In genomic region chr15:25762306-25762705, GRCm38 (mm10) we compare ENCODE assay signal across 9 mouse cellular contexts.
DNase-seq lines count a peak whose midpoint lies in the region; ATAC-seq and TF ChIP-seq lines count a peak whose summit lies in the region.
"Had no signal": no experiment of that assay in that cellular context is flagged by ENCODE, and none has a peak within 500 bp of the region (broad histone marks: within the 10 kb centered on the region; RNA-seq: fewer than 3 reads in every experiment).

No protein-coding gene starts in this region.

- peaks cover 41% of the 10 kb centered on the region for H3K4me1 ChIP-seq in kidney, embryonic 15.5 days
- H3K4me1 ChIP-seq in kidney, adult 2 months (ENCODE audit: control insufficient read depth, insufficient read depth, low read length), result no peaks in the 10 kb centered on the region; the same call in 1 of the 2 replicates
- H3K4me1 ChIP-seq in embryonic facial prominence, embryonic 15.5 days, result peaks cover 61% of the 10 kb centered on the region
- H3K4me1 ChIP-seq in limb, embryonic 12.5 days (replicated peaks), result peaks cover 44% of the 10 kb centered on the region
- peaks cover 74% of the 10 kb centered on the region for H3K4me1 ChIP-seq in neural tube, embryonic 12.5 days
- H3K4me1 ChIP-seq in cerebellum, adult 2 months (ENCODE audit: control insufficient read depth, insufficient read depth, low read length), result peaks cover 15% of the 10 kb centered on the region

- ATAC-seq in kidney, embryonic 15.5 days (replicated peaks; ENCODE audit: low FRiP score), result 0 out of 2 replicates have a peak, but pooled peaks have one; percentile 31
- ATAC-seq in embryonic facial prominence, embryonic 15.5 days (ENCODE audit: insufficient number of reproducible peaks, low FRiP score, low TSS enrichment, low read depth), result peak; percentile 70
- ATAC-seq in limb, embryonic 12.5 days (ENCODE audit: insufficient number of reproducible peaks, insufficient read depth, low FRiP score, low TSS enrichment, low read depth), result peak; percentile 30
- peak; percentile 72 for ATAC-seq in neural tube, embryonic 12.5 days (ENCODE audit: low FRiP score, low read depth)

- H3K36me3 ChIP-seq in kidney, embryonic 15.5 days, result peaks cover 28% of the 10 kb centered on the region
- no peaks in the 10 kb centered on the region for H3K36me3 ChIP-seq in kidney, adult 2 months (ENCODE audit: control insufficient read depth, insufficient read depth, low read length)
- 0 out of 2 replicates have a peak, but pooled peaks cover 5% of the 10 kb centered on the region for H3K36me3 ChIP-seq in embryonic facial prominence, embryonic 15.5 days
- H3K36me3 ChIP-seq in limb, embryonic 12.5 days, result peaks cover 43% of the 10 kb centered on the region; the same call in 1 of the 2 replicates
- no peaks in the 10 kb centered on the region for H3K36me3 ChIP-seq in neural tube, embryonic 12.5 days

- 41% methylated on average over 8 of the region's 8 CpGs for WGBS in kidney, embryonic 15.5 days
- WGBS in kidney, adult 2 months, result 60% methylated on average over 8 of the region's 8 CpGs
- 22% methylated on average over 8 of the region's 8 CpGs for WGBS in embryonic facial prominence, embryonic 15.5 days
- 22% methylated on average over 8 of the region's 8 CpGs for WGBS in limb, embryonic 12.5 days
- WGBS in neural tube, embryonic 12.5 days, result 6% methylated on average over 8 of the region's 8 CpGs
- WGBS in cerebellum, adult 2 months, result 54% methylated on average over 8 of the region's 8 CpGs

- H3K27me3 ChIP-seq in kidney, embryonic 15.5 days, result no peaks in the 10 kb centered on the region
- no peaks in the 10 kb centered on the region for H3K27me3 ChIP-seq in kidney, adult 2 months (replicated peaks; ENCODE audit: control insufficient read depth, insufficient read depth, low read length)
- H3K27me3 ChIP-seq in embryonic facial prominence, embryonic 15.5 days, result no peaks in the 10 kb centered on the region
- H3K27me3 ChIP-seq in limb, embryonic 12.5 days, result no peaks in the 10 kb centered on the region
- H3K27me3 ChIP-seq in neural tube, embryonic 12.5 days (replicated peaks), result no peaks in the 10 kb centered on the region
- H3K27me3 ChIP-seq in cerebellum, adult 2 months (ENCODE audit: control insufficient read depth, insufficient read depth, low read length), result no peaks in the 10 kb centered on the region
- H3K27me3 ChIP-seq: CH12.LX had no signal

- no peak overlapping the region for H3K9ac ChIP-seq in kidney, embryonic 15.5 days
- no peak overlapping the region for H3K9ac ChIP-seq in embryonic facial prominence, embryonic 15.5 days
- H3K9ac ChIP-seq in limb, embryonic 12.5 days (replicated peaks), result no peak overlapping the region
- no peak overlapping the region for H3K9ac ChIP-seq in neural tube, embryonic 12.5 days

- no peak for TF ChIP-seq CTCF in kidney, adult 2 months (conservative IDR thresholded peaks at IDR 0.05; ENCODE audit: insufficient read depth, insufficient read length, low read depth, low read length)
- no peak for TF ChIP-seq CTCF in cerebellum, adult 2 months (IDR thresholded peaks at IDR 0.05; ENCODE audit: borderline replicate concordance, insufficient read depth, low read depth, low read length)

- H3K4me3 ChIP-seq in kidney, embryonic 15.5 days (replicated peaks), result no peak overlapping the region
- no peak overlapping the region for H3K4me3 ChIP-seq in kidney, adult 2 months (ENCODE audit: insufficient read depth, low read depth, low read length)
- H3K4me3 ChIP-seq in embryonic facial prominence, embryonic 15.5 days (replicated peaks), result no peak overlapping the region
- no peak overlapping the region for H3K4me3 ChIP-seq in limb, embryonic 12.5 days (replicated peaks)
- no peak overlapping the region for H3K4me3 ChIP-seq in neural tube, embryonic 12.5 days
- H3K4me3 ChIP-seq in cerebellum, adult 2 months (replicated peaks; ENCODE audit: insufficient read depth, low read depth, low read length), result no peak overlapping the region

- TF ChIP-seq POLR2A in kidney, adult 2 months (IDR thresholded peaks at IDR 0.05; ENCODE audit: low read depth, low read length), result no peak
- no peak for TF ChIP-seq POLR2A in cerebellum, adult 2 months (IDR thresholded peaks at IDR 0.05; ENCODE audit: borderline replicate concordance, insufficient read depth, low read length)

- H3K4me2 ChIP-seq in kidney, embryonic 15.5 days, result no peak overlapping the region
- H3K4me2 ChIP-seq in embryonic facial prominence, embryonic 15.5 days (replicated peaks), result no peak overlapping the region
- H3K4me2 ChIP-seq in limb, embryonic 12.5 days, result no peak overlapping the region
- H3K4me2 ChIP-seq in neural tube, embryonic 12.5 days (replicated peaks), result peak overlapping the region; percentile 43

- no peaks in the 10 kb centered on the region for H3K9me3 ChIP-seq in kidney, embryonic 15.5 days (replicated peaks)
- H3K9me3 ChIP-seq in embryonic facial prominence, embryonic 15.5 days (replicated peaks), result no peaks in the 10 kb centered on the region
- no peaks in the 10 kb centered on the region for H3K9me3 ChIP-seq in limb, embryonic 12.5 days
- H3K9me3 ChIP-seq in neural tube, embryonic 12.5 days, result no peaks in the 10 kb centered on the region

- no peak overlapping the region for H3K27ac ChIP-seq in kidney, embryonic 15.5 days
- H3K27ac ChIP-seq in kidney, adult 2 months (ENCODE audit: insufficient read depth, low read depth, low read length), result no peak overlapping the region
- H3K27ac ChIP-seq in embryonic facial prominence, embryonic 15.5 days (replicated peaks), result peak overlapping the region; percentile 58
- H3K27ac ChIP-seq in limb, embryonic 12.5 days, result peak overlapping the region; percentile 76
- H3K27ac ChIP-seq in neural tube, embryonic 12.5 days, result peak overlapping the region; percentile 69
- H3K27ac ChIP-seq in cerebellum, adult 2 months (ENCODE audit: insufficient read depth, low read length), result no peak overlapping the region

- no peak for DNase-seq in kidney, adult 2 months
- DNase-seq in adrenal gland, postnatal 25 days, result no peak
- no peak for DNase-seq in cerebellum, adult 2 months
- no peak for DNase-seq in adrenal gland, postnatal 10 days

Comparison
In these comparisons a context has a peak if more than half of its experiments do, and no peak if none do; other contexts are left out.
1. H3K27ac ChIP-seq: peak in embryonic facial prominence, embryonic 15.5 days (single experiment), limb, embryonic 12.5 days (single experiment) and neural tube, embryonic 12.5 days (single experiment); none in kidney, embryonic 15.5 days (single experiment), kidney, adult 2 months (single experiment) and cerebellum, adult 2 months (single experiment).
2. Peak in every context shown above with its lines, with median percentiles within 50 percentile points of each other: ATAC-seq.